Mouse (Mus musculus): ENCODE results near the gene Pphln1.

- TF ChIP-seq EP300 (IDR thresholded peaks at IDR 0.05; ENCODE audit: insufficient read depth, low read depth, low read length) (no peak), CTCF (IDR thresholded peaks at IDR 0.05) (no peak), POLR2A (IDR thresholded peaks at IDR 0.05; ENCODE audit: insufficient read depth, low read depth, low read length) (no peak)
Observed at GRCm38 (mm10) chr15:93365561-93365960, 32.6 kb upstream of the Pphln1 start.

Measured in heart, adult 2 months (tissue).